Mouse (Mus musculus): ENCODE data around the gene Pde4d. TPM values are rescaled to one million over a fixed set of nuclear protein-coding genes. Genes with fewer than 3 reads are reported as not detected.

Pde4d gene
- polyA plus RNA-seq, 2 experiments = 11.7 to 17.3 TPM

GRCm38 (mm10) chr13:109519966-109520646 is 1070.4 kb downstream of the Pde4d start:
- H3K9me3 ChIP-seq (ENCODE audit: control insufficient read depth, low read length) = no peaks in the 10 kb centered on the region
- no peak for ATAC-seq (ENCODE audit: low FRiP score, low read depth)
- WGBS = 88% methylated on average over 2 of the region's 2 CpGs

GRCm38 (mm10) chr13:109533838-109534523 is 1084.2 kb downstream of the Pde4d start:
- H3K4me2 ChIP-seq (replicated peaks; ENCODE audit: low read depth, low read length, severe bottlenecking) = no peak overlapping the region
- no peaks in the 10 kb centered on the region for H3K4me1 ChIP-seq (ENCODE audit: control insufficient read depth, insufficient read depth, low read length)
- WGBS = 73% methylated on average over 3 of the region's 3 CpGs
- DNase-seq (ENCODE audit: low spot score) (no peak), ATAC-seq (ENCODE audit: low FRiP score, low read depth) (no peak)
- no peak for TF ChIP-seq POLR2A (IDR thresholded peaks at IDR 0.05; ENCODE audit: borderline replicate concordance, extremely low read depth, insufficient read depth, insufficient read length)
- no peak overlapping the region for H3K9ac ChIP-seq (ENCODE audit: low read depth, low read length, severe bottlenecking)
- no peaks in the 10 kb centered on the region for H3K27me3 ChIP-seq (ENCODE audit: control insufficient read depth, insufficient read depth, low read length)
- H3K9me3 ChIP-seq (ENCODE audit: control insufficient read depth, low read length) = no peaks in the 10 kb centered on the region
- no peak overlapping the region for H3K4me3 ChIP-seq (replicated peaks; ENCODE audit: low read length)
- H3K36me3 ChIP-seq (ENCODE audit: control insufficient read depth, insufficient read depth, low read length) = no peaks in the 10 kb centered on the region
- H3K27ac ChIP-seq (replicated peaks; ENCODE audit: low read depth, low read length) = no peak overlapping the region

More at GRCm38 (mm10) chr13:109519966-109520646, 1070.4 kb downstream of the Pde4d start:
- H3K27ac ChIP-seq (replicated peaks; ENCODE audit: low read depth, low read length) = no peak overlapping the region
- DNase-seq (ENCODE audit: low spot score) = no peak
- no peak overlapping the region for H3K9ac ChIP-seq (ENCODE audit: low read depth, low read length, severe bottlenecking)
- H3K4me3 ChIP-seq (replicated peaks; ENCODE audit: low read length) = no peak overlapping the region
- H3K36me3 ChIP-seq (ENCODE audit: control insufficient read depth, insufficient read depth, low read length) = no peaks in the 10 kb centered on the region
- no peak for TF ChIP-seq POLR2A (IDR thresholded peaks at IDR 0.05; ENCODE audit: borderline replicate concordance, extremely low read depth, insufficient read depth, insufficient read length)
- no peaks in the 10 kb centered on the region for H3K27me3 ChIP-seq (ENCODE audit: control insufficient read depth, insufficient read depth, low read length)
- H3K4me2 ChIP-seq (replicated peaks; ENCODE audit: low read depth, low read length, severe bottlenecking) = no peak overlapping the region
- H3K4me1 ChIP-seq (ENCODE audit: control insufficient read depth, insufficient read depth, low read length) = no peaks in the 10 kb centered on the region

GRCm38 (mm10) chr13:109534709-109535284 is 1085.0 kb downstream of the Pde4d start:
- no peaks in the 10 kb centered on the region for H3K9me3 ChIP-seq (ENCODE audit: control insufficient read depth, low read length)
- no peaks in the 10 kb centered on the region for H3K27me3 ChIP-seq (ENCODE audit: control insufficient read depth, insufficient read depth, low read length)
- no peaks in the 10 kb centered on the region for H3K36me3 ChIP-seq (ENCODE audit: control insufficient read depth, insufficient read depth, low read length)
- no peak for DNase-seq (ENCODE audit: low spot score)
- ATAC-seq (ENCODE audit: low FRiP score, low read depth) = no peak
- no peak overlapping the region for H3K4me3 ChIP-seq (replicated peaks; ENCODE audit: low read length)
- WGBS = 62% methylated on average over 5 of the region's 5 CpGs
- no peaks in the 10 kb centered on the region for H3K4me1 ChIP-seq (ENCODE audit: control insufficient read depth, insufficient read depth, low read length)
- no peak overlapping the region for H3K9ac ChIP-seq (ENCODE audit: low read depth, low read length, severe bottlenecking)
- H3K4me2 ChIP-seq (replicated peaks; ENCODE audit: low read depth, low read length, severe bottlenecking) = no peak overlapping the region
- H3K27ac ChIP-seq (replicated peaks; ENCODE audit: low read depth, low read length) = no peak overlapping the region
- no peak for TF ChIP-seq POLR2A (IDR thresholded peaks at IDR 0.05; ENCODE audit: borderline replicate concordance, extremely low read depth, insufficient read depth, insufficient read length)

GRCm38 (mm10) chr13:109536636-109537035 is 1086.9 kb downstream of the Pde4d start:
- H3K27ac ChIP-seq (replicated peaks; ENCODE audit: low read depth, low read length) = no peak overlapping the region
- TF ChIP-seq POLR2A (IDR thresholded peaks at IDR 0.05; ENCODE audit: borderline replicate concordance, extremely low read depth, insufficient read depth, insufficient read length) = no peak
- no peak overlapping the region for H3K9ac ChIP-seq (ENCODE audit: low read depth, low read length, severe bottlenecking)
- H3K9me3 ChIP-seq (ENCODE audit: control insufficient read depth, low read length) = no peaks in the 10 kb centered on the region
- ATAC-seq (ENCODE audit: low FRiP score, low read depth) (no peak), DNase-seq (ENCODE audit: low spot score) (no peak)
- no peak overlapping the region for H3K4me2 ChIP-seq (replicated peaks; ENCODE audit: low read depth, low read length, severe bottlenecking)
- no peaks in the 10 kb centered on the region for H3K36me3 ChIP-seq (ENCODE audit: control insufficient read depth, insufficient read depth, low read length)
- no peak overlapping the region for H3K4me3 ChIP-seq (replicated peaks; ENCODE audit: low read length)
- H3K4me1 ChIP-seq (ENCODE audit: control insufficient read depth, insufficient read depth, low read length) = 0 out of 2 replicates have a peak, but pooled peaks cover 3% of the 10 kb centered on the region
- H3K27me3 ChIP-seq (ENCODE audit: control insufficient read depth, insufficient read depth, low read length) = no peaks in the 10 kb centered on the region
- WGBS = 68% methylated on average over 4 of the region's 4 CpGs

- 46% methylated on average over 3 of the region's 3 CpGs for WGBS
Measured at GRCm38 (mm10) chr13:109539371-109539770, 1089.6 kb downstream of the Pde4d start.

More at GRCm38 (mm10) chr13:109539371-109539770, 1089.6 kb downstream of the Pde4d start:
- no peak for ATAC-seq (ENCODE audit: low FRiP score, low read depth)
- Histone ChIP-seq H3K4me2 (replicated peaks; ENCODE audit: low read depth, low read length, severe bottlenecking) (no peak overlapping the region), H3K4me1 (ENCODE audit: control insufficient read depth, insufficient read depth, low read length) (0 out of 2 replicates have a peak, but pooled peaks cover 3% of the 10 kb centered on the region), H3K27me3 (ENCODE audit: control insufficient read depth, insufficient read depth, low read length) (no peaks in the 10 kb centered on the region), H3K9ac (ENCODE audit: low read depth, low read length, severe bottlenecking) (no peak overlapping the region), H3K9me3 (ENCODE audit: control insufficient read depth, low read length) (no peaks in the 10 kb centered on the region), H3K36me3 (ENCODE audit: control insufficient read depth, insufficient read depth, low read length) (no peaks in the 10 kb centered on the region), H3K27ac (replicated peaks; ENCODE audit: low read depth, low read length) (no peak overlapping the region), H3K4me3 (replicated peaks; ENCODE audit: low read length) (no peak overlapping the region)
- TF ChIP-seq POLR2A (IDR thresholded peaks at IDR 0.05; ENCODE audit: borderline replicate concordance, extremely low read depth, insufficient read depth, insufficient read length) = no peak
- no peak for DNase-seq (ENCODE audit: low spot score)

All from limb, embryonic 14.5 days (tissue).